Mouse (Mus musculus) hindbrain, embryonic 13.5 days (tissue): ENCODE results near the gene Mrps23. TPM values are rescaled to one million over a fixed set of nuclear protein-coding genes. Genes with fewer than 3 reads are reported as not detected.
"Not testable (repeated sequence)": the region's sequence is repeated elsewhere in the genome, so short reads cannot be mapped to it uniquely, and the experiment has no call there.

ENCODE experiments used
- ATAC-seq: fragments of 200-750 bp; cut with Nextera tagmentation; 2 replicates; pipeline ENCODE4 v1.8.0; 2017; ENCODE audit warnings: moderate TSS enrichment; ENCODE audit not compliant: low FRiP score
- H3K27ac ChIP-seq: fragments of 300-500 bp; sonication (generic); 2 replicates; pipeline ENCODE4 v1.5.1; 2015; ENCODE audit warnings: inconsistent platforms, mild to moderate bottlenecking, moderate library complexity
- H3K27me3 ChIP-seq: fragments of 300-500 bp; sonication (generic); 2 replicates; pipeline ENCODE4 v1.6.1; 2015; ENCODE audit warnings: mild to moderate bottlenecking, inconsistent platforms
- H3K36me3 ChIP-seq: fragments of 300-500 bp; sonication (generic); 2 replicates; pipeline ENCODE4 v1.6.1; 2015; ENCODE audit warnings: mild to moderate bottlenecking, inconsistent platforms
- H3K4me1 ChIP-seq: fragments of 300-500 bp; sonication (generic); replicated peaks from 2 replicates; pipeline ENCODE4 v1.6.1; 2015; ENCODE audit warnings: inconsistent platforms
- H3K4me2 ChIP-seq: fragments of 300-500 bp; sonication (generic); 2 replicates; pipeline ENCODE4 v1.6.1; 2015; ENCODE audit warnings: inconsistent platforms, mild to moderate bottlenecking, moderate library complexity
- H3K4me3 ChIP-seq: fragments of 300-500 bp; sonication (generic); 2 replicates; pipeline ENCODE4 v1.5.1; 2015; ENCODE audit warnings: mild to moderate bottlenecking, inconsistent platforms
- H3K9ac ChIP-seq: fragments of 300-500 bp; sonication (generic); 2 replicates; pipeline ENCODE4 v1.6.1; 2015; ENCODE audit warnings: mild to moderate bottlenecking, inconsistent platforms
- H3K9me3 ChIP-seq: fragments of 300-500 bp; sonication (generic); 2 replicates; pipeline ENCODE4 v1.6.1; 2016; ENCODE audit warnings: inconsistent platforms
- WGBS: fragments of 180-500 bp; shearing (Covaris S2); methylation state at CpG from one replicate; pipeline ENCODE4 v1.1.7; 2015; 5-methylcytosine and 5-hydroxymethylcytosine counted together
- polyA plus RNA-seq: library from polyadenylated mRNA; unstranded; fragments of >200 nt; fragmentation: Nextera tagmentation; extraction: Ambion mirVana; gene quantifications from 2 replicates; pipeline ENCODE4 v1.2.1, GENCODE M21; 2015

Gene Mrps23
- polyA plus RNA-seq, 1 experiment from 2014 or later: 71.1 TPM

DNA sequence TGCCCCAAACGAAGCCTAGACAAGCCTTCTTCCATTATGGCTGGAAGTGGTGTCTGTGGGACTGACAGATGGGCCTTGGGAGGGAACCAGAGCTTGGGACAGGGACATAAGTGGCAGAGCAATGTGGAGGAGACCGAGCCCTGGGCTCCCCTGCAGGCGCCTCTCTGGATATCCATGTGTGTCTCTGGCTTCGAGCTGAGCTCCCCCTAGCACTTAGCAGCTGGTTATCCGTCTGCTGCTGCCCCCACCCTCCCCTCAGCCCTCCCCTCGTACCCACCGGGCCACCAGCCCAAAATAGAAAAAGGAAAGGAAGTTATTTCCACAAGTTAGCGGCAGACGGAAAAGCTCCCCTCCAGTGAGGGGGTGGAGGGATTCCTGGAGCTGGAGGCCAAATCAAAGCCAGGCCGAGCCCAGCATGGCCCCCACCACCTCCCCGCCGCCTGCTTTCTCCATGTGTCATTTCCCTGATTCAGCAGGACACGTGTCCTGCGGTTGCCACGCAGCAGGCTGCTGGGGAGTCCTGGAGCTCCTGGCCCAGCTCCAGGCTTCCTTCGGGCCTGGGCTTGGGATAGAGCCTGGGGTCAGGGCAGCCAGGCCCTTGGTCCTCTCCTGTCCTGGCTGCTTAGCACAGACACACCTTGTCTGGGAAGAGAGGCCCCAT lies 23.1 kb upstream of the Mrps23 start:
- 0 out of 2 replicates have a peak overlapping the region, but pooled peaks have one; percentile 24 for H3K9ac ChIP-seq
- peaks cover 39% of the 10 kb centered on the region for H3K4me1 ChIP-seq
- peak; percentile 62 for ATAC-seq
- H3K9me3 ChIP-seq: no peaks in the 10 kb centered on the region
- peak overlapping the region; percentile 85 for H3K27ac ChIP-seq
- no peak overlapping the region for H3K4me3 ChIP-seq
- 5% methylated on average over 16 of the region's 16 CpGs for WGBS
- peaks cover 32% of the 10 kb centered on the region for H3K36me3 ChIP-seq
- H3K4me2 ChIP-seq: peak overlapping the region; percentile 15; the same call in 1 of the 2 replicates
- H3K27me3 ChIP-seq: 0 out of 2 replicates have a peak, but pooled peaks cover 4% of the 10 kb centered on the region

DNA sequence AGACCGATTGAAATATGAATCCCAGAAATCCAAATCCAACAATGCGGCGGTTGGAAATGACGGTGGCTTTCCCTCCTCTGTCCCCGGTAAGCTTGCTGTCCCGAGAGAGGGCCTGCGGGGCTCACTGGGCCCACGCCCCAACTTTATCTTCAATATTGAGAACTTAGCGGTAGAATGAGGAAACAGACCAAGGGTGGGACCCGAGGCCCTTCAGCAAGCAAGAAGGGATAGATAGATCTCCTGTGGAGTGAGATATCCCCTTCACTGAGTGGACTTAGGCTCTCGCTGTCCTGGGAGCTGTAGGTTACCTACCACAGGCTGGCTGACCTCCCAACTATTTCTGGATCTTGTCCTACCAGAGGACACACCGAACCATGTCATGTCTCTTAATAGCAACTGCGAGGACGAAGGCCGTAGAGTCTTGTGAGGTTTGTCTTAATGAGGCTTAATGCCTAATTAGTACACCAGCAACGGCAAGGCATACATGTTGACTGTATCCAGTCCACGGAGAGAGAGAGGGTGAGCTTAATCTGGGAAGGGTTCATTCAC lies 19.5 kb upstream of the Mrps23 start:
- Histone ChIP-seq H3K4me2 (no peak overlapping the region), H3K9ac (no peak overlapping the region), H3K36me3 (peaks cover 23% of the 10 kb centered on the region), H3K9me3 (no peaks in the 10 kb centered on the region), H3K4me3 (no peak overlapping the region), H3K27ac (no peak overlapping the region), H3K4me1 (peaks cover 49% of the 10 kb centered on the region), H3K27me3 (0 out of 2 replicates have a peak, but pooled peaks cover 6% of the 10 kb centered on the region)
- WGBS: 89% methylated on average over 17 of the region's 17 CpGs
- ATAC-seq: no peak

DNA sequence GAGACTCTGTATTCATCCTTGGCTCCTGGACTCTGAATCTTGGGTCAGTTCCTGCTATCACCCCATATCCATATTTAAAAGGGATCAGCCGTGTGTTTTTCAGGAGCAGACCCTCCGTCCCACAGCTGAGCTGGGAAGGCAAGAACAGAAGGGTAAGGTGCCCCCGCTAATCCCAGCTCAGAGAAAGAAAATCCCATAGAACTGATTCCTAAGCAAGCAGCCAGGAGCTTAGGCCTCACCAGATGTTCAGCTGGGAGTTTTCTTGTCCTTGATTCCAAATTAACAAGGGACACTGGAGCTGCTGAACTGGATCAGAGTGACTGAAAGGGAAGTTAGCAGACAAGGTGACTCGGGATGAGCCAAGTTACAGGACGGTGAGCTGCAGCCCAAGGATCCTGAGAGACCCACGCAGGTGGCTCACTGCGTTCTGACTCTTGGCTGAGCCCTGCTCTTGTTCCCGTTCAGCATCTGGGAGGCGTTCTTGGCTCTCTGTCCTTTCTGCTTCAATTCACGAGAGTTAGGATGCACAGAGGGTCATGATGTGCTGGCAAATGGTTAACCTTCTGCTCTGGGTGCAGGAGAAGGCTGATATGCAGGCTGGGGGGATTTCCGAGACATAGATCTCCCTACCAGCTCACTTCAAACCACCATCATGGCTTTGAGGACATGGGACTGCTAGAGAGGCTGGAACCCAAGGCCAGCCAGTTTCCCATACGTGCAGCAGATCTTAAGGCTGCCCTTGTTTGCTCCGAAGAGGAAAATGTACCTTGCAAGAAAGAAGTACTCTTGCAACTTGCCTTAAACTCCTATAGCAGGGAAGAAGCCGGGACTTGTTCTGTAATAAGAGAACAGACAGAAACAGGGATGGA lies 17.9 kb upstream of the Mrps23 start:
- Histone ChIP-seq H3K9me3 (no peaks in the 10 kb centered on the region), H3K4me3 (no peak overlapping the region), H3K36me3 (peaks cover 26% of the 10 kb centered on the region), H3K9ac (peak overlapping the region; percentile 21), H3K27me3 (peaks cover 18% of the 10 kb centered on the region), H3K27ac (peak overlapping the region; percentile 79; the same call in 1 of the 2 replicates), H3K4me1 (peaks cover 33% of the 10 kb centered on the region), H3K4me2 (no peak overlapping the region)
- ATAC-seq: no peak
- 82% methylated on average over 14 of the region's 14 CpGs for WGBS

DNA sequence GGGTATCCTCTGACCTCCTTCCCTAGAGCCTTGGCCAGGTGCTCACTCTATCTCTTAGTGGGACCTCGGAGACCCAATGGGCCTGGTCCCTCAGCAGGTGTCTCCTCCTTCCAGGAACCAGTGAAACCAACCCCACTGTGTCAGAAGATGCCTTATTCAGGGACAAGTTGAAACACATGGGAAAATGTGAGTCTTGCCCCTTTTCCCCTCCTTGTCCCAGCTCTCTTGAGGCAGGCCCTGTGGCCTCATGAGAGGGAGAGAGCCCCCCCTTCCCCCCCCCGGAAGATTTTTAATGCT lies 17.3 kb upstream of the Mrps23 start:
- H3K4me2 ChIP-seq: peak overlapping the region; percentile 45; the same call in 1 of the 2 replicates
- no peaks in the 10 kb centered on the region for H3K9me3 ChIP-seq
- H3K27ac ChIP-seq: peak overlapping the region; percentile 79
- 35% methylated on average over 2 of the region's 2 CpGs for WGBS
- H3K4me1 ChIP-seq: peaks cover 28% of the 10 kb centered on the region
- peaks cover 24% of the 10 kb centered on the region for H3K27me3 ChIP-seq
- H3K9ac ChIP-seq: peak overlapping the region; percentile 21
- H3K36me3 ChIP-seq: peaks cover 29% of the 10 kb centered on the region
- ATAC-seq: no peak
- no peak overlapping the region for H3K4me3 ChIP-seq

DNA sequence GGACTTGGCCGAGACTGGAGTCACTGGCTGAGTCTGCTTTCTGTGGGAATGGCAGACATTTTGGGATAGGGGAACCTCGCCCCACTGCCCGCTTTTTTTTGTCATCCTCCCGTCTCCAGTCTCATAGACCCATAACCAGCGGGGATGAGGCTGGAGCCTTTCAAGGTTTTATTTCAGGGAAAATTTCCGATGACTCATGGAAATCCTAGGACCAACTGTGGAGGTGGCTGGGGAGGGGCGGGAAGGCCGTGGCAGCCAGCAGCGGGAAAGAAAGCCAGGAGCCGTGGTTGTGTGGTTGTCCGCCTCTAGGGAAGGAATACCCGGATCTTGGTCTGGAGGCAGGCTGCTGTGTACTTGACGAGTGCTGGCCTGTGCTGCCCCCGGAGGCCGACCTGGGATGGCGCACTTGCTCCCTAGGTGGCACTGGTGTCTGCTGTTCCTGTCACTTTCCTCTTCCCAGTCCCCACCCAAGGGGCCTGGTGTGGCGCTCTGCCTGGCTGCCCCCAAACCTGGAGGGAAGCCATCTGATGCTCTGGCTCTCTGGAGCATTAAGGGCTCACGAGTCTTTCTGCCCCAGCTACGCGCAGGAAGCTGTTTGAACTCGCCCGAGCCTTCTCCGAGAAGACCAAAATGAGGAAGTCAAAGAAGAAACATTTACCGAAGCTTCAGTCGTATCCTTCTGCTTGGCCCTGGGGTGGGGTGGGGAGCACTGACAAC lies 16.6 kb upstream of the Mrps23 start:
- peak overlapping the region; percentile 79 for H3K27ac ChIP-seq
- H3K4me1 ChIP-seq: peaks cover 25% of the 10 kb centered on the region
- no peak overlapping the region; the same call in 1 of the 2 replicates for H3K4me3 ChIP-seq
- peak; percentile 84 for ATAC-seq
- peaks cover 30% of the 10 kb centered on the region for H3K27me3 ChIP-seq
- peaks cover 25% of the 10 kb centered on the region for H3K36me3 ChIP-seq
- no peaks in the 10 kb centered on the region for H3K9me3 ChIP-seq
- WGBS: 12% methylated on average over 25 of the region's 25 CpGs
- peak overlapping the region; percentile 45 for H3K4me2 ChIP-seq
- peak overlapping the region; percentile 21 for H3K9ac ChIP-seq

DNA sequence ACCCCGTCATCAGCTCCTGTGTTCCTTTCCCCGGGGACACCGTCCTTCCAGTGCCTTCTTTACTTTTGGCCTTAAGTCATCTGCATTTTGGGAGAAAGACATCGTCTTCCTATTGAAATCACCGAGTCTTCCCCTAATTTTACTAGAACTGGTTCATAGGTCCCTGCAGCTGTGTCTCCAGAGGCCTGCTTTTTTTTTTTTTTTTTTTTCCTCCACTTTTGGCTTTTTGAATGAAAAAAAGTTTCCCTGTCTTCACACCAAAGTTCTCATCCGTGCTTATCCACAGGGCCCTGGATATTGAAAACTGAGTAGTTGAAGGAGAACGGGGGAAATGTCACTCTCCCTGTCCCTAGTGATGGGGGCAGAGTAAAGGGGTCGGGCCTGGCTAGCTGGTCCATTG lies 16.0 kb upstream of the Mrps23 start:
- Histone ChIP-seq H3K4me3 (no peak overlapping the region), H3K27me3 (peaks cover 33% of the 10 kb centered on the region), H3K36me3 (peaks cover 19% of the 10 kb centered on the region), H3K4me1 (peaks cover 30% of the 10 kb centered on the region), H3K9me3 (no peaks in the 10 kb centered on the region), H3K9ac (no peak overlapping the region), H3K4me2 (peak overlapping the region; percentile 45; the same call in 1 of the 2 replicates), H3K27ac (peak overlapping the region; percentile 79; the same call in 1 of the 2 replicates)
- 52% methylated on average over 8 of the region's 8 CpGs for WGBS
- ATAC-seq: no peak

DNA sequence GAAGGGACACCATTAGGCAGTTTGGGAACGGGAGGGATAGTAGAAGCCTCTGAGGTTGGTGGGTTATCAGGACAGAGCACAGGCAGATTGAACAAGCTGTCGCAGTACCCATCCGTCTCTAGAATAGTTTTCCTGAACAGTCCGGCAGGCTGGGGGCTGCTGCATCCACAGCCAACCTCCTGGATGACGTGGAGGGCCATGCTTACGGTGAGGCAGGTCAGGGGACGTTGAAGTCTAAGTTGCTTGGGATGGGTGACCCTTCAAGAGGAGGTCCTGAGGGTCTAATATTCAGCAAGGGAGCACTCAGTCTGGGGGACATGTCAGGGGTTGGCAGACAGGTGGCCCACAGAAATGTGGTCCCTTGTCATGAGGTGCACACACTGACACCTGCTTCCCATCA lies 15.6 kb upstream of the Mrps23 start:
- Histone ChIP-seq H3K27me3 (peaks cover 37% of the 10 kb centered on the region), H3K4me2 (no peak overlapping the region), H3K9me3 (no peaks in the 10 kb centered on the region), H3K4me3 (no peak overlapping the region), H3K27ac (no peak overlapping the region), H3K36me3 (peaks cover 15% of the 10 kb centered on the region), H3K9ac (no peak overlapping the region), H3K4me1 (peaks cover 34% of the 10 kb centered on the region)
- ATAC-seq: no peak
- WGBS: 92% methylated on average over 7 of the region's 7 CpGs

DNA sequence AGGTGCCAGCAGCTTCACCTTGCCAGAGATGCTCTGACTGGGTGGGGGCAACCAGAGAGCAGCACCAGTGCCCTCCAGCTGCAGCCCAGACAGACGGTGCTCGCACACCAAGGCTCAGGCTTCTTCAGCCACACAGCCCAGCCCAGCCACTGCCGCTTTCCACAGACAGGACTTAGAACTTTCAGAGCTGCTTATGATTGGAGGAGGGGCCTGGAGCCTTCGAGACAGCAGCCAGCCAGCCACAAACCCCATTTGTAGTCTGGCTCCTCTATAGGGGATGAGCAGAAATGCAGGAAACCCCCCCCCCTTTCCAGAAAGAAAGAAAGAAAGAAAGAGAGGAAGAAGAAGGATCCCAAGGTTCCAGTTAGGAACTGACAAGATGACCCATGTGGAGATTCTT lies 11.6 kb upstream of the Mrps23 start:
- WGBS: 21% methylated on average over 4 of the region's 4 CpGs
- Histone ChIP-seq H3K4me3 (no peak overlapping the region), H3K4me1 (peaks cover 28% of the 10 kb centered on the region), H3K9ac (no peak overlapping the region), H3K4me2 (no peak overlapping the region), H3K27ac (no peak overlapping the region), H3K36me3 (peaks cover 6% of the 10 kb centered on the region), H3K27me3 (peaks cover 53% of the 10 kb centered on the region), H3K9me3 (no peaks in the 10 kb centered on the region)
- no peak for ATAC-seq

DNA sequence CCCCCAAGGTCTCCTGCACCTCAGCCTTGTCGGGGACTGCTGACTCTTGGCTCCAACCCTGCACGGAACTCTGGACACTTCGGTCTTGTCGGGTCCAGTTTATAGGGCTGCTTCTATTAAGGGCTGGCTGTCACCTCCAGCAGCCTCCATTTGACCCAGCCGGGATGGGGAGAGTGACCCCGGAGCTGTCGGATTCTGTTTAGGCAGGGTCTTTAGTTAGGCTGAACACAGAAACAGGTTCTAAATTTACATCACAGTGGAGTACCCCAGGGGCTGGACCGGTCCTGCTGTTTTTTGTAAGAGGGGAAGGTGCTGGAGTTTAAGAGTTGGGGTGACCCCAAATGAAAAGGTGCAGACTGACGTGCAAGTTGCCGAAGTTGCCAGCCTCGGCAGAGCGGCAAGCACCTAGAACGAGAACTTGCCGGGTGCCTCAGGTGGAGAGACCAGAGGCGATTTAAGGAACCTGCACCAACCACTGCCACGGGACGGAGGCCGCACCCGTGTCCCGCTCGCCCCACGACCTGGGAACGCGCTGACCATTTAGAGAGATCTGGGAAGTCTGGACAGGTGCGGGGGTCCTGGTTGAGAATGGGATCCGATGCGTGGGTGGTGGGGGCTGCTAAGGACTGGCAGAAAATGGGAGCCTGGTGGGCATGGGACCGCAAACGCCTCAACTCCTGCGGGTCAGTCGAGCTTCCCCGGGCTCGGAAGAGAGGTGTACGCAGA lies 10.9 kb upstream of the Mrps23 start:
- H3K4me2 ChIP-seq: peak overlapping the region; percentile 6; the same call in 1 of the 2 replicates
- 6% methylated on average over 34 of the region's 34 CpGs for WGBS
- ATAC-seq: no peak
- peak overlapping the region; percentile 5; the same call in 1 of the 2 replicates for H3K4me3 ChIP-seq
- H3K4me1 ChIP-seq: peaks cover 26% of the 10 kb centered on the region
- peaks cover 6% of the 10 kb centered on the region for H3K36me3 ChIP-seq
- peak overlapping the region; percentile 51; the same call in 1 of the 2 replicates for H3K9ac ChIP-seq
- H3K9me3 ChIP-seq: no peaks in the 10 kb centered on the region
- H3K27me3 ChIP-seq: peaks cover 53% of the 10 kb centered on the region
- H3K27ac ChIP-seq: no peak overlapping the region

DNA sequence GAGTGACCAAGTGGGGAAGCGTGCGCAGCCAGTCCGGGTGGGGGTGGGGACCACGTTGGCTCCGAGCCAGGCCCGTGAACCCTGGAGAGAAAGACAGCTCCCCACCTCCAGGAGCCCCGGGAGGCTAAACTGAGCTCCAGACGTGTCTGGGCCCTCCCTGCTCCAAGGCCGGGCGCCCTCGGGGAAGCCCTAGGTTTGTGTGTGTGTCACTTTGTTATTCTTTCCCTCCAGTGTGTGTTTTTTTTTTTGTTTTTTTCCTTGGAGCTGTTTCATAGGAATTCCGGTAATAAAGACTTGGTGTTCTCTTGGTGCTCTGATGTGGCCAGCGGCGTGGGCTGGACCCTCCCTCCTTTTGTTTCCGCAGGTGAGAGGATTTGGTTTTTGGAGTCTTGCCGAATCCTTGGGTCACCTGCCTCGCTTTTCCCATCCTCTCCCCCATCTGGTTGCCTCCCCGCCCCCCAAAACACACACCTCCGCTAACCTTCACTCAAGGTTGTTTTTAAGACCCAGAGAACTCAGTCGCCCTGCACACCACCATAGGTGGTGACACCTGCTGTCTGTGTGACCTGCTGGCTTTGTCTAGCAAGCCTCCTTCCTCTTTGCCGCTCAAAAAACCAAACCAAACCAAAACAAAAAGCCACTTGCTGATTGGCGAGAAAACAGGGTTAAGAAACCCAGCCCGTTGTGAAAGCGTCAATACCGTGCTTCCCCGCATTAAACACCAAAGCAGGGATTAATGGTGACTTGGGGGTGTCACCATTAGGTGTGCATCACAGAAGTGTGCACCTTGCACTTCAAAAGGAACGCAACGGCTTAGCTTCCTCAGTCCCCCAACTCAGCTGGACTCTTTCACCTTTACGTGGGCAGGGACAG lies 10.1 kb upstream of the Mrps23 start:
- 13% methylated on average over 29 of the region's 29 CpGs for WGBS
- Histone ChIP-seq H3K9ac (peak overlapping the region; percentile 51; the same call in 1 of the 2 replicates), H3K9me3 (no peaks in the 10 kb centered on the region), H3K27ac (no peak overlapping the region), H3K27me3 (peaks cover 53% of the 10 kb centered on the region), H3K4me2 (peak overlapping the region; percentile 6), H3K36me3 (peaks cover 6% of the 10 kb centered on the region), H3K4me3 (peak overlapping the region; percentile 5; the same call in 1 of the 2 replicates), H3K4me1 (peaks cover 32% of the 10 kb centered on the region)
- no peak for ATAC-seq

DNA sequence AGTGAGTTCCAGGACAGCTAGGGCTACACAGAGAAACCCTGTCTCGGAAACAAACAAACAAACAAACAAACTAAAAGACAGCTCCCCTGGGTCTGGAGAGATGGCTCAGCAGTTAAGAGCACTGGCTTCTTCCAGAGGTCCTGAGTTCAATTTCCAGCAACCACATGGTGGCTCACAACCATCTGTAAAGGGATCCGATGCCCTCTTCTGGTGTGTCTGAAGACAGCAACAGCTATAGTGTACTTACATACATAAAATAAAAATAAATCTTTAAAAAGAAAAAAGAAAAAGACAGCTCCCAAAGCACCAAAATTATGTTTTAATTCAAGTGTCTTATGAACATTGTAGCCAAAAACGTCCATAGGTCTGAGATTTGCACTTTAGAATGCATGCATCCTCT lies 8.5 kb upstream of the Mrps23 start:
- H3K4me1 ChIP-seq: peaks cover 33% of the 10 kb centered on the region
- H3K27me3 ChIP-seq: peaks cover 45% of the 10 kb centered on the region
- H3K4me2 ChIP-seq, H3K4me3 ChIP-seq, ATAC-seq, H3K36me3 ChIP-seq, H3K27ac ChIP-seq, H3K9ac ChIP-seq, H3K9me3 ChIP-seq: not testable (repeated sequence)
- WGBS: 87% methylated on average over 3 of the region's 3 CpGs
